Mouse (Mus musculus) CD4-positive, CD25-positive, alpha-beta regulatory T cell (primary cell): Measurements from ENCODE around the gene Mob3b. TPM values are rescaled to one million over a fixed set of nuclear protein-coding genes. Genes with fewer than 3 reads are reported as not detected.

ENCODE experiments used
- polyA plus RNA-seq: library from polyadenylated mRNA; unstranded; fragments of 100-300 nt; shearing (Covaris generic); gene quantifications from one replicate; pipeline ENCODE4 v1.2.1, GENCODE M21; 2017

The Mob3b gene
- polyA plus RNA-seq: 10.0 TPM

DNA sequence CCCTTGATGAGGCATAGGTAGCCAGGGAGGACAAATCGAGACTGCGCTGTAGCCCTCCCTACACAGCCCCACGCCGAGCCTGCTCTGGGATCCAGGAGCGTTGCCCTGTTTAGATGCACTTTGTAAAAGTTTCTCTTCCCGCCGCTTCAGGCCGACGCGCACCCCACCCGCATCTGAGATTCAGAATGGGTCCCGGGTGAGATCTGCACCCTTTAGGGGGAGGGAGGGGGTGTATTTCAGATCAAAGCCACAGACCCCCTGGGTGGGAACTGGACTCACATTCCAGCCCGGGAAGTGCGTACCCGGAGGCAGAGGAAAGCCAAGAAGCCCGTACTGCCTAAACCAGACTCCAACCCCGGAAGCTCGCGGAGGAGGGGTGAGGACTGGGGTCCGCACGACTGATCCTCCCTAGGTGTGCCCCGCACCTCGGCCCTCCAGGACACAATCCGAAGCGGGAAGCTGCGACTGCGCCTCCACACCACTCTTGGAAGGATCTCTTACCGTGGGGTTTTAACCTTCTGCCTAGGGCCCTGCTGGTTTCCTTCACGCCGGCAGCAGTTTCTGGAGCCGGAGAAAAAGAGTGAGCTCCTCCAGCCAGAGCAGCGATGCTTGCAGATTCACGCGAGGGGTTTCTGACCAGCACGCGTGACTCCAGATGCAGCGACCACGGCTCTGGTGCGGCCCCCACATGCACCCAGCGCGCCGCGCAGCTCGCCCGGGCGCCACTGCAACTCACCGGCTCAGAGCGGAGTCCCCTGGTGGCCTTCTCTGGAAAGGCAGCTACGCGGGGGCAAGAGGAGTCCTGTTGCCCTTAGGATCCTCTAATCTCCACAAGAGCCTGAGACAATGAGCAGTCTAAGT, at the start of gene Mob3b:
Gene Mob3b (minus strand): TSS at position 734 of the 861 bp plus-strand sequence.

DNA sequence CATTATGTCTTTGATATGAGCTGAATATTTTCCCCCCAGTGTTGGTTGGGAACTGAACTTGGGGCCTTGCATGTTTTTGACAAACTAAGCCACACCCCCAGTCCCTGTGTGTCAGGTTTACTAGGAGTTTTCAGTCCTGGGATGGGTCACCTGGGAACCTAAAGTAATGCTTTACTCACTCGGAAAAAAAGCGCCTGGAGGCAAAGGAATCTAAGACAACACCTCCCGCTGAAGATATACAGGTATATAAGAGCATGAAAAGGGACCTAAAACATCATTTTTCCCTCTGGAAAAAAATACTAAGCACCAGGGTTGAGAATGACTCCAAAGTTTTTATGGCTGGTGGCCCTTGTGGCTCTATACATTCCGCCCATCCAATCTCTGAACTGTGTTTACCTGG, 5.5 kb downstream of the Mob3b start, which contains the start of gene Ifnk:
Gene Ifnk (plus strand): TSS at position 301 of the 400 bp plus-strand sequence.

Other genes starting within 250 kb of the Mob3b start
- not detected for gene Ifnk, start 5.4 kb downstream of the Mob3b start, polyA plus RNA-seq
- 8.7 TPM for gene C9orf72, start 68.7 kb upstream of the Mob3b start, polyA plus RNA-seq